Mouse (Mus musculus): ENCODE measurements around the gene Efna5. TPM values are rescaled to one million over a fixed set of nuclear protein-coding genes. Genes with fewer than 3 reads are reported as not detected.

Gene Efna5
- polyA plus RNA-seq, 1 experiment = 21.5 TPM

DNA sequence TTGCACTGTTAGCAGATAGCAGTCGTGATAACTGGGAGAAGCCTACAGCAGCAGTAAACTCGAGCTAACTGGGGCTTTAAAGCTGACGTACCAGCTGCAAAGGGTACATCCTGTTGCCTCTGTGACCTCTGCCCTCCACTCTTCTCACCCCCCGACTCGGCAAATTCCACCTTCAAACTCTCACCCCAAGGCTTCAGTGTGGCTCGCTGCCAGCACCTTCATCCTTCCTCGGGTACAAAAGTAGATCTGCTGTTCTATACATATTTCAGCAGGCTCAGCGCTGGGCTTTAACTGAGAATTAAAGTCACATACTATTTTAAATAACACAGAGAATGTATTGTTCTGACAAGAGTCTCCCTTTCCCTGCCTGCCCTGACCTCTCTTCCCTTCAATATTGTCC is 62.3 kb downstream of the Efna5 start:
- peak; percentile 39 for DNase-seq (ENCODE audit: low read depth)

DNA sequence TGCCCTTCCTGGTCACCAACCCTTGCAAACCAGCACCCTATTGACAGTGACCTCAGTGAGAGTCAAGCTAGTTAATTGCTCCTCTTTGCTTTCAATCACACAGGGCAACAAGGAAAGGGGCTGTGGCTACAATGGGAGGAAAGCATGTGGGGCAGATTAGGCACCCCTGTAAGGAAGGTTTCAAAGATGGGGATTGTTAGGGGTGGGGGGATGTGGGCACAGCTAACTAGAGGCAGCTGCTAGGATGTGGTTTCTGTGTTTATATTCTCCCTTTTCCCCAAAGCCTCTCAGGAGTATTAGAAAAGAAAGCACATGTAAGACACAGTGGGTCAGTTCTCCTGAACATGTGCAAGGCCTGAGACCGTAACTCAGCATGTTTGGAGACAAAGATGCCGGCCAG is 62.8 kb downstream of the Efna5 start:
- DNase-seq (ENCODE audit: low read depth) = no peak
- TF ChIP-seq POLR2A (IDR thresholded peaks at IDR 0.05; ENCODE audit: borderline replicate concordance, extremely low read depth, insufficient read depth, insufficient read length, poor library complexity, severe bottlenecking) = no peak
- TF ChIP-seq CTCF (IDR thresholded peaks at IDR 0.05; ENCODE audit: borderline replicate concordance, extremely low read depth, insufficient read depth, insufficient read length) = no peak

More for the DNA sequence above, 62.3 kb downstream of the Efna5 start:
- TF ChIP-seq CTCF (IDR thresholded peaks at IDR 0.05; ENCODE audit: borderline replicate concordance, extremely low read depth, insufficient read depth, insufficient read length) (no peak), POLR2A (IDR thresholded peaks at IDR 0.05; ENCODE audit: borderline replicate concordance, extremely low read depth, insufficient read depth, insufficient read length, poor library complexity, severe bottlenecking) (no peak)

DNA sequence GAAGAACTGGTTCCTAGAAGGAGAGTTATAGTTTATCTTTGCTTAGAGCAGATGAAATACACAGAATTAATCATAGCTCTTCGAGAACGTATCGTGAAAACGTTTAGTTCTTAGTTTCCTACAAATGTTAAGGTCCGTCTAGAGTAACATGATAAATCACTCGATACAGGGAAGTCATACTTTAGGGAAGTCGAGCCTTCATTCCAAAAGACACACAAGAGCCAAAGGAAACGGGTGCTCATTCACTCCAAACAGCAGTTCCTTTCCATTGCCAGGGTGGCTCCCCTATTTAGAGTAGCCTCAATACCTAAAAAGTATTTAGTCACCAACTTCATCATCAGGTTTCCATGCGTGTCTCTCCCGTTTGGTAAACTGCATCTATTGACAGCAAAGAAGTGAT is 64.2 kb downstream of the Efna5 start:
- DNase-seq (ENCODE audit: low read depth) = no peak
- no peak for TF ChIP-seq POLR2A (IDR thresholded peaks at IDR 0.05; ENCODE audit: borderline replicate concordance, extremely low read depth, insufficient read depth, insufficient read length, poor library complexity, severe bottlenecking)
- TF ChIP-seq CTCF (IDR thresholded peaks at IDR 0.05; ENCODE audit: borderline replicate concordance, extremely low read depth, insufficient read depth, insufficient read length) = no peak

DNA sequence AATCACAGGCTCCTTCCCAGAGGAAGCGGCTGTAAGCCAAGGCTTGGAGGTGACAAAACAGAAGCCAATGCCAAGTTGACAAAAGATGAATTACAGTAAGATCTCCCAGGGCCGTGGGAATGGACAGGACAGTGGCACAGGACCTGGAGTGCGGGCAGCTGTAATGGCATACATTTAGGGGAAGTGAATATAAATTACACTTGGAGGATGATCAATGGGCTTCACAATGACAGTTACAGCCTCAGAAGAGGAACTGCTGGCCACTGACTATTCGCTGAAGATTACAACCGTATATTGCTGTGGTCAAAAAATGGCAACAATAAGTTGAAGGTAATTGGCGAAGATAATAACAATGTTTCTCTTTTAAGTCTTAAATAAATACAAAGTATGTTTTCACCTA is 67.7 kb downstream of the Efna5 start:
- TF ChIP-seq CTCF (IDR thresholded peaks at IDR 0.05; ENCODE audit: borderline replicate concordance, extremely low read depth, insufficient read depth, insufficient read length) = no peak
- no peak for TF ChIP-seq POLR2A (IDR thresholded peaks at IDR 0.05; ENCODE audit: borderline replicate concordance, extremely low read depth, insufficient read depth, insufficient read length, poor library complexity, severe bottlenecking)
- no peak for DNase-seq (ENCODE audit: low read depth)

DNA sequence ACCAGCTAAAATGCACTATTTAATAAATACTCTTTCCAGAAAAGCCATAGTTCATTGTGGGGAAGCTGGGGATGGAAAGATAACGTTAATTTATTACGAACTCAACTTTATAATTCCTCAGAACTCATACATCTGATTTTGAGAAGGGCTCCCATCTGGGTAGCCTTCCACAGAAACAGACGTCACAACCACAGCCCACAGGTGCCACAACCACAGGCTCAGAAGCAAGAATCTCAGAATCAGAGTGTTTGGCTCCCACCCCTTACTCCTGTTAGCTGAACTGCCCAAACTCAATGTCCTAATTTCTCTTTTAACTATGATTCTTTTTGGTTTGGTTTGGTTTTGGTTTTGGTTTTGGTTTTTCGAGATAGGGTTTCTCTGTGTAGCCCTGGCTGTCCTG is 73.2 kb downstream of the Efna5 start:
- TF ChIP-seq POLR2A (IDR thresholded peaks at IDR 0.05; ENCODE audit: borderline replicate concordance, extremely low read depth, insufficient read depth, insufficient read length, poor library complexity, severe bottlenecking) = no peak

DNA sequence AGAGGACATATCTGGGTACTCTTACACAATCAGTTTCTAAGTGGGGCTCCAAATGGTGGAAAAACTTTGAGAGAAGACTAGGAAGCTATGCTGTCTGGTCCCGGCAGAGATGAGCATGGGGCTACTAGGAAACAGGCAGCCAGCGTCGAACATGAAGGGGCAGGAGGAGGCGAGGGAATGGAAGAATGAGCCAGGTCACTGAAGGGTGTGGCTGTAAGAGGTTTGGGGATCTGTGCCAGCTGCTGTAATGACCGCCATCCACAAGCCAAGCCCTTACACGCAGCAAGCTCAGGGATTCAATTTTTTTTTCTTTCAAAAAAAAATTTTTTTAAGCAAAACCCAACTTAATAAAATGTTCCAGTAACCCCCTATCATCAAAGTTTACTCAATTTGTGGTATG is 74.5 kb downstream of the Efna5 start:
- no peak for DNase-seq (ENCODE audit: low read depth)
- TF ChIP-seq POLR2A (IDR thresholded peaks at IDR 0.05; ENCODE audit: borderline replicate concordance, extremely low read depth, insufficient read depth, insufficient read length, poor library complexity, severe bottlenecking) = no peak
- TF ChIP-seq CTCF (IDR thresholded peaks at IDR 0.05; ENCODE audit: borderline replicate concordance, extremely low read depth, insufficient read depth, insufficient read length) = no peak

More for the DNA sequence above, 73.2 kb downstream of the Efna5 start:
- no peak for DNase-seq (ENCODE audit: low read depth)

DNA sequence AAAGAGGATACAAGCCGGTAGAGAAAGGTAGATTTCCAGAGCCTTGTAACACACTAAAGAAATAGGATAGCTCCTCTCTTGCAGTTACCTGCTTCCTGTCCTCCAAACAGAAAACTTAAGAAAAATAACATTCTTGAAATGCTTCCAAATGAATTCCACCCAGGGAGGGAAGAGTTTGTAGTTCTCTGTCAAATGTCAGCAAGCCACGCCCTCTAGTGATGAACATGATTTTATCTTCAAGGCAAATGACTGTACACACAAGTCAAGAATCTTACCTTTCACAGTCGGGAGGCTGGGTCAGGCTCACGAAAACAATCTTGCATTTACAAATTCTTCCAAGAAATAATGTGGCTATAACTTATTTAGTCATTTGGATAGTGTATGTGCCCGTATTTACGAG is 78.4 kb downstream of the Efna5 start:
- TF ChIP-seq CTCF (IDR thresholded peaks at IDR 0.05; ENCODE audit: borderline replicate concordance, extremely low read depth, insufficient read depth, insufficient read length) (no peak), POLR2A (IDR thresholded peaks at IDR 0.05; ENCODE audit: borderline replicate concordance, extremely low read depth, insufficient read depth, insufficient read length, poor library complexity, severe bottlenecking) (no peak)
- DNase-seq (ENCODE audit: low read depth) = no peak

DNA sequence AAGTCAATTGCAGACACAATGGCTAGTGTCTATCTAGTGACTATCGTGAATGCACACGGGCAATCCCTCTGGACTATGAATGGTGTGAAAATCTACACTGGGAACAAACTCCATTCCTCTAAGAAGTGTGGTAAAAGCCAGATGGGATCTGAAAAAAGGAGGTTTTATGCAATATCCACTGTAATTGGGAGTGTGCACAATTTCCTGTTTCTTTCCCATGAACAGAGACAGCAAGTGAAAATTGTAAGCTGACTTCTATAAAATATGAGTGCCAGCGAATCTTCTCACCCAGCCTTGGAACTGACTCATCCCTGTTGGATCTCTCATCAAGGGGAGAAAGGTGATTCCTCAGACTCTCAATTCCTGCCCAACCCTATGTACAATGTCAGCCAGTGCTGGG is 83.8 kb downstream of the Efna5 start:
- DNase-seq (ENCODE audit: low read depth) = no peak
- TF ChIP-seq POLR2A (IDR thresholded peaks at IDR 0.05; ENCODE audit: borderline replicate concordance, extremely low read depth, insufficient read depth, insufficient read length, poor library complexity, severe bottlenecking) (no peak), CTCF (IDR thresholded peaks at IDR 0.05; ENCODE audit: borderline replicate concordance, extremely low read depth, insufficient read depth, insufficient read length) (no peak)

DNA sequence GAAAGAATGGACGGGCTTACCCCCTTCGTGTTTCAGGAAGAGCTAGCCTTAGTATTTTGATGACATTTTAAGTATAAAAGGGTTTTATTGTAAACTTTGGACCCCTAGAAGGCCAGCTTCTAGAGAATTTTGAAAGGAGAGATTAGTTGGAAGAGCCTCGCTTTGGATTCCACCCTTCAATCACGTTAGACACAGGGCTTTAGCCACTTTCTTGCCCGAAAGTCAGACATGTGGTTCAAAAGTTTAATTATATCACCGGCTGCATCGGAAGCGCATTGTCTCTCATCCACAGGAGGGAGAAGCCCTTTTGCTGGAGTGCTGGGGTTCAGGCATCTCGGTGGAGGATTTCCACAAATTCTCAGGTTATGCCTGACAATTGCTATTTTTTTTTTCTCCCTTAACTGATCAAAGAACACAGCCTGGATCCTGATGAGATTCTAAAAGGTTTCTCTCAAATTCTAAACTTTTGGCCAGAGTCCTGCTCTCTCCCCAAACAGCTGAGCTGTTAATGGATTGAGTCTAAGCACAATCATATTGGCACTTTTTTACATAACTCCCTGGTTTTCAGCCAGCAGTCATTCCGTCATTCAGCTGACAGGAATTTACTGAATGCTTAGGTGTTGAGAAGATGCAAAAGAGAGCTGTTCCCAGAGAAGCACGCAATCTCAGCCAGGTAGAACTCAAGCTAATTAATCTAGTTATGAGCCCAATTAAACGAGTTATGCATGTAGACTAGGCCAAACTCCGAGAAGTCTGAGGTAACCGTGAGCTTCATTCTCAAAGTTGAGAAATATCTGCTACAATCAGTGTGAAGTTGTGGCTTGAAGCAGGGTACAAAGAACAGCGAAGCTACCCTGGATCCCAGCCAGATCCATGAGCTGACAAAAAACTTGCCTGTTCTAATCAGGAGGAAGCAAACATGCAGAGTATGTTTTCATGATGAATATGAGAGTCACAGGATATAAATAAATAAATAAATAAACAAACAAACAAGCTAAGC is 91.5 kb downstream of the Efna5 start:
- TF ChIP-seq CTCF (IDR thresholded peaks at IDR 0.05; ENCODE audit: borderline replicate concordance, extremely low read depth, insufficient read depth, insufficient read length) = no peak
- no peak for TF ChIP-seq POLR2A (IDR thresholded peaks at IDR 0.05; ENCODE audit: borderline replicate concordance, extremely low read depth, insufficient read depth, insufficient read length, poor library complexity, severe bottlenecking)

DNA sequence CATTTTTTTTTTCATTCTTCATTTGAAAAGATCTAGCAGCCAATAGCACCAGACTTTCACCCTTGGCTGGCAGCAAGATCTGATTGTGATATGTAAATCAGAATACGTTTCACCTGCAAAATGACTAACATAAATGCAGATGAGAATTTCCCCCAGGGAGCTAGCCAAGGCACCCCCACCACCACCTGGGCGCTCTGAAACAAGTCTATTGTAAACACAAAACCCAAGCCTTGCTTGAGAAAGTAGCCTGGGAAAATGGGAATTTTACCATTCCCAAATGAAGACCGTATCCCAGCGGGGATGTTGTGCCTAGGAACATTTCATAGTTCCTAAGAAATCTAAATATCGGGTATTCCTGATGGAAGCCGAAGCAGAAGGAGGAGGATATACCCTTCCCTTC is 92.3 kb downstream of the Efna5 start:
- TF ChIP-seq CTCF (IDR thresholded peaks at IDR 0.05; ENCODE audit: borderline replicate concordance, extremely low read depth, insufficient read depth, insufficient read length) (no peak), POLR2A (IDR thresholded peaks at IDR 0.05; ENCODE audit: borderline replicate concordance, extremely low read depth, insufficient read depth, insufficient read length, poor library complexity, severe bottlenecking) (no peak)

More for the DNA sequence above, 91.5 kb downstream of the Efna5 start:
- peak; percentile 60 for DNase-seq (ENCODE audit: low read depth)

DNA sequence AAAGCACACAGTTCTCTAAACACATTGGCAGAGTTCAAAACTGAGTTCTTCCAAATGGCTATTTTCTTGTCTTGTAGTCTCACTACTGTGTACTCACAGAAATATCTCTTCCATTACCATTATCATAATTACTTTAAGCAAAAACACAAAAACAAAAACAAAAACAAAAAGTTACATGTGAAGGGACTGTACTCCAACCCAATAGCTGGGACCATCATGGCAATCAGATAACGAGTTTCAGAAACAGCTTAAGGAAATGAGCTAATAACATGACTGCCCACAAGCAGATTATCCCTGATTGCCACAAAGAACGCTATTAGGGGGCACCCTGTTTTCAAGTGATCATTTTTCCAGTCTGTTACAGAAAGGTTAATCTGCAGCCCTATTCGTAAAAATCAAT is 93.3 kb downstream of the Efna5 start:
- TF ChIP-seq CTCF (IDR thresholded peaks at IDR 0.05; ENCODE audit: borderline replicate concordance, extremely low read depth, insufficient read depth, insufficient read length) (no peak), POLR2A (IDR thresholded peaks at IDR 0.05; ENCODE audit: borderline replicate concordance, extremely low read depth, insufficient read depth, insufficient read length, poor library complexity, severe bottlenecking) (no peak)
- DNase-seq (ENCODE audit: low read depth) = no peak

More for the DNA sequence above, 92.3 kb downstream of the Efna5 start:
- DNase-seq (ENCODE audit: low read depth) = peak; percentile 58

DNA sequence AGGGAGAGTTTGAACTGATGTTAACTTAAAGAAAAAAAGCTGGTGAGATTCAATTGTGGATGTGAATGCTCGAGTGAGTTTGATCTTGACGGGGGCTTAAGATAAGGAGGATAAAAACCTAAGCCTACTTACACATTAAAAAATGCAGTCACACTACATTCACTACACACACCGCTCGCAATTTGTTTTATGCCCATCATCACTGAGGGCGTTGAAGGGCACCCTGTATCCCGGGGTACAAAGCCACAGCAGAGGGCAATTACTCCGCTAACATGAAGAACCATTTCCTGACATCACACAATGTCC is 94.6 kb downstream of the Efna5 start:
- peak; percentile 61 for DNase-seq (ENCODE audit: low read depth)
- no peak for TF ChIP-seq POLR2A (IDR thresholded peaks at IDR 0.05; ENCODE audit: borderline replicate concordance, extremely low read depth, insufficient read depth, insufficient read length, poor library complexity, severe bottlenecking)
- no peak for TF ChIP-seq CTCF (IDR thresholded peaks at IDR 0.05; ENCODE audit: borderline replicate concordance, extremely low read depth, insufficient read depth, insufficient read length)

Measured in brain, embryonic 14.5 days (tissue).